Comparison of ENCODE assay signal across 9 mouse cellular contexts in the genomic region with DNA sequence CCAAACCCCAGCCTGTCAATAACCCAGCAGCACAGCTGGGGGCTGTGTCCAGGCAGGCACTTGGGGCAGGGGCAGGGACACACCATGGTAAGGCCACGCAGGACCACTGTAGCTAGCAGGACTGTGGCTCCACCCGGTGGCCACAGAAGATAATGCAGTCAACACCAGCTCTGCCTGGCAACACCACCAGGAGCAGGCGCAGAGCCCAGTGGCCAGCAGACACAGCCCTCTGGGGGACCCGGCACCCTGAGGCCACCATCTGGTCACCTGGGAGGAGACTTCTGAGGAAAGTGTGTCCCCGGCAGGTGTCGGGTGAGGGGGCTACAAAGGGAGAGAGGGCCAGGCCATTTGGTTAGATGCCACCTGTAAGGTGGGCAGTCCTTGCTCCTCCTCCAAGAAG. TPM values are rescaled to one million over a fixed set of nuclear protein-coding genes. Genes with fewer than 3 reads are reported as not detected.
A peak's percentile ranks its signal among the peaks of the same experiment; 100 is the strongest.
DNase-seq lines count a peak whose midpoint lies in the region; ATAC-seq lines count a peak whose summit lies in the region.
"Had no signal": no experiment of that assay in that cellular context is flagged by ENCODE, and none has a peak within 500 bp of the region (broad histone marks: within the 10 kb centered on the region; RNA-seq: fewer than 3 reads in every experiment).

No protein-coding gene starts in this region.

- H3K4me1 ChIP-seq in hindbrain, embryonic 11.5 days (replicated peaks; ENCODE audit: control insufficient read depth, insufficient read depth, low read length), result peaks cover 12% of the 10 kb centered on the region; the same call in 1 of the 2 replicates
- H3K4me1 ChIP-seq in hindbrain, embryonic 12.5 days, result peaks cover 27% of the 10 kb centered on the region

- H3K4me2 ChIP-seq in hindbrain, embryonic 11.5 days (replicated peaks; ENCODE audit: low read depth, low read length), result no peak overlapping the region
- no peak overlapping the region for H3K4me2 ChIP-seq in hindbrain, embryonic 12.5 days (replicated peaks)
- H3K4me2 ChIP-seq: limb, embryonic 13.5 days had no signal

- H3K9ac ChIP-seq in hindbrain, embryonic 11.5 days (ENCODE audit: low read depth, low read length), result no peak overlapping the region
- no peak overlapping the region for H3K9ac ChIP-seq in hindbrain, embryonic 12.5 days
- H3K9ac ChIP-seq: limb, embryonic 13.5 days had no signal

- peaks cover 7% of the 10 kb centered on the region; the same call in 1 of the 2 replicates for H3K36me3 ChIP-seq in hindbrain, embryonic 11.5 days (ENCODE audit: control insufficient read depth, insufficient read depth, low read length)
- H3K36me3 ChIP-seq in hindbrain, embryonic 12.5 days, result peaks cover 50% of the 10 kb centered on the region

- H3K9me3 ChIP-seq in hindbrain, embryonic 11.5 days (ENCODE audit: control insufficient read depth, low read length), result no peaks in the 10 kb centered on the region
- no peaks in the 10 kb centered on the region for H3K9me3 ChIP-seq in hindbrain, embryonic 12.5 days (replicated peaks)
- H3K9me3 ChIP-seq: limb, embryonic 13.5 days had no signal

- DNase-seq in hindbrain, embryonic 11.5 days (ENCODE audit: low spot score), result peak; percentile 80
- DNase-seq in forelimb bud, embryonic 11.5 days (ENCODE audit: low read depth, low spot score), result peak; percentile 62
- peak; percentile 82 for DNase-seq in kidney, adult 9 months
- peak; percentile 68 for DNase-seq in lung, postnatal 25 days (ENCODE audit: low spot score)
- DNase-seq in spleen, postnatal 14 days (ENCODE audit: low spot score in 2 of 2), result peak; percentile 57 to 78

- H3K27me3 ChIP-seq in hindbrain, embryonic 11.5 days (ENCODE audit: control insufficient read depth, insufficient read depth, low read length), result peaks cover 10% of the 10 kb centered on the region; the same call in 1 of the 2 replicates
- peaks cover 17% of the 10 kb centered on the region for H3K27me3 ChIP-seq in hindbrain, embryonic 12.5 days

- 31% methylated on average over 6 of the region's 6 CpGs for WGBS in hindbrain, embryonic 11.5 days
- 43% methylated on average over 6 of the region's 6 CpGs for WGBS in hindbrain, embryonic 12.5 days

- ATAC-seq in hindbrain, embryonic 11.5 days (ENCODE audit: low FRiP score), result no peak
- no peak for ATAC-seq in hindbrain, embryonic 12.5 days (ENCODE audit: low FRiP score)
- ATAC-seq in CD4-positive, CD25-positive, alpha-beta regulatory T cell, adult 4 months, result peak; percentile 41
- ATAC-seq in cerebellum, adult (ENCODE audit: insufficient number of reproducible peaks, low FRiP score, low TSS enrichment), result peak; percentile 61

- no peak overlapping the region for H3K27ac ChIP-seq in hindbrain, embryonic 11.5 days (ENCODE audit: low read depth, low read length)
- no peak overlapping the region for H3K27ac ChIP-seq in hindbrain, embryonic 12.5 days
- H3K27ac ChIP-seq: limb, embryonic 13.5 days had no signal

- no peak overlapping the region; the same call in 1 of the 2 replicates for H3K4me3 ChIP-seq in hindbrain, embryonic 11.5 days (ENCODE audit: low read depth, low read length)
- no peak overlapping the region for H3K4me3 ChIP-seq in hindbrain, embryonic 12.5 days
- H3K4me3 ChIP-seq: limb, embryonic 13.5 days had no signal

RNA-seq across cellular contexts. Expression of gene Npb, which starts 4.5 kb away (rescaled TPM):
- polyA plus RNA-seq in hindbrain, embryonic 11.5 days (2014; fragmentation: Nextera tagmentation; extraction: Ambion mirVana), result 0.42 TPM in 1 of 2 replicates, not detected in the other
- 1.0 and 1.3 TPM in 2 replicates for polyA plus RNA-seq in hindbrain, embryonic 12.5 days (2016; fragmentation: Nextera tagmentation; extraction: Ambion mirVana)
- polyA plus RNA-seq in CD4-positive, CD25-positive, alpha-beta regulatory T cell, adult 4 months (2017; shearing (Covaris generic)), result not detected

RNA-seq across cellular contexts. Expression of gene Pcyt2, which starts 5.0 kb away (rescaled TPM):
- 104 and 105 TPM in 2 replicates for polyA plus RNA-seq in hindbrain, embryonic 11.5 days (2014; fragmentation: Nextera tagmentation; extraction: Ambion mirVana)
- 145 and 148 TPM in 2 replicates for polyA plus RNA-seq in hindbrain, embryonic 12.5 days (2016; fragmentation: Nextera tagmentation; extraction: Ambion mirVana)
- 100 to 1,000 TPM; 101 to 179 TPM for polyA plus RNA-seq in CD4-positive, CD25-positive, alpha-beta regulatory T cell, adult 4 months (2017; shearing (Covaris generic))

RNA-seq across cellular contexts. Expression of gene Sirt7, which starts 12.3 kb away (rescaled TPM):
- 33.2 and 36.6 TPM in 2 replicates for polyA plus RNA-seq in hindbrain, embryonic 11.5 days (2014; fragmentation: Nextera tagmentation; extraction: Ambion mirVana)
- polyA plus RNA-seq in hindbrain, embryonic 12.5 days (2016; fragmentation: Nextera tagmentation; extraction: Ambion mirVana), result 43.9 and 50.0 TPM in 2 replicates
- polyA plus RNA-seq in CD4-positive, CD25-positive, alpha-beta regulatory T cell, adult 4 months (2017; shearing (Covaris generic)), result 10 to 100 TPM; 66.4 to 66.7 TPM

RNA-seq across cellular contexts. Expression of gene Anapc11, which starts 14.5 kb away (rescaled TPM):
- polyA plus RNA-seq in hindbrain, embryonic 11.5 days (2014; fragmentation: Nextera tagmentation; extraction: Ambion mirVana), result 195 TPM in 2 replicates
- 153 and 170 TPM in 2 replicates for polyA plus RNA-seq in hindbrain, embryonic 12.5 days (2016; fragmentation: Nextera tagmentation; extraction: Ambion mirVana)
- polyA plus RNA-seq in CD4-positive, CD25-positive, alpha-beta regulatory T cell, adult 4 months (2017; shearing (Covaris generic)), result 100 to 1,000 TPM; 122 to 134 TPM

RNA-seq across cellular contexts. Expression of gene Alyref, which starts 14.6 kb away (rescaled TPM):
- 686 and 764 TPM in 2 replicates for polyA plus RNA-seq in hindbrain, embryonic 11.5 days (2014; fragmentation: Nextera tagmentation; extraction: Ambion mirVana)
- 539 and 588 TPM in 2 replicates for polyA plus RNA-seq in hindbrain, embryonic 12.5 days (2016; fragmentation: Nextera tagmentation; extraction: Ambion mirVana)
- 10 to 100 TPM in 1 of 2 experiments, 1 to 10 TPM in 1; 8.5 to 42.6 TPM for polyA plus RNA-seq in CD4-positive, CD25-positive, alpha-beta regulatory T cell, adult 4 months (2017; shearing (Covaris generic))

Comparison
In these comparisons a context has a peak if more than half of its experiments do, and no peak if none do; other contexts are left out.
1. ATAC-seq: peak in CD4-positive, CD25-positive, alpha-beta regulatory T cell, adult 4 months (single experiment) and cerebellum, adult (single experiment); none in hindbrain, embryonic 11.5 days (single experiment) and hindbrain, embryonic 12.5 days (single experiment).
2. Peak in every context shown above with its lines, with median percentiles within 50 percentile points of each other: DNase-seq.